Mouse (Mus musculus) megakaryocyte, embryonic 14.5 days (primary cell): ENCODE data around the gene Ric8b. TPM values are rescaled to one million over a fixed set of nuclear protein-coding genes. Genes with fewer than 3 reads are reported as not detected.

Experiments
- H3K27me3 ChIP-seq: replicated peaks from 2 replicates; pipeline ENCODE3; 2012; ENCODE audit warnings: inconsistent platforms
- H3K36me3 ChIP-seq: replicated peaks from 2 replicates; pipeline ENCODE3; 2012; ENCODE audit warnings: low read length, inconsistent platforms, mixed read lengths
- H3K4me1 ChIP-seq: 2 replicates; pipeline ENCODE4 v1.6.1; 2012; ENCODE audit warnings: inconsistent platforms
- H3K4me3 ChIP-seq: replicated peaks from 2 replicates; pipeline ENCODE3; 2012; ENCODE audit warnings: moderate library complexity, mild to moderate bottlenecking, inconsistent platforms
- H3K9me3 ChIP-seq: 2 replicates; pipeline ENCODE4 v1.6.1; 2012; ENCODE audit warnings: inconsistent platforms
- FLI1 ChIP-seq: IDR thresholded peaks from 2 replicates; pipeline ENCODE4 v1.6.1; 2012; ENCODE audit warnings: low read length, inconsistent platforms, mixed read lengths
- GATA1 ChIP-seq: IDR thresholded peaks from 3 replicates; pipeline ENCODE4 v1.6.1; 2012; ENCODE audit warnings: mixed read lengths, low read length, inconsistent platforms, borderline replicate concordance
- polyA plus RNA-seq: library from polyadenylated mRNA; stranded (reverse); fragments of >175 nt; gene quantifications from 2 replicates; pipeline ENCODE4 v1.2.3, GENCODE M21; 2012; ENCODE audit warnings: low replicate concordance; ENCODE audit not compliant: insufficient read depth

The Ric8b gene
- polyA plus RNA-seq, 1 experiment, result 2.9 TPM

DNA sequence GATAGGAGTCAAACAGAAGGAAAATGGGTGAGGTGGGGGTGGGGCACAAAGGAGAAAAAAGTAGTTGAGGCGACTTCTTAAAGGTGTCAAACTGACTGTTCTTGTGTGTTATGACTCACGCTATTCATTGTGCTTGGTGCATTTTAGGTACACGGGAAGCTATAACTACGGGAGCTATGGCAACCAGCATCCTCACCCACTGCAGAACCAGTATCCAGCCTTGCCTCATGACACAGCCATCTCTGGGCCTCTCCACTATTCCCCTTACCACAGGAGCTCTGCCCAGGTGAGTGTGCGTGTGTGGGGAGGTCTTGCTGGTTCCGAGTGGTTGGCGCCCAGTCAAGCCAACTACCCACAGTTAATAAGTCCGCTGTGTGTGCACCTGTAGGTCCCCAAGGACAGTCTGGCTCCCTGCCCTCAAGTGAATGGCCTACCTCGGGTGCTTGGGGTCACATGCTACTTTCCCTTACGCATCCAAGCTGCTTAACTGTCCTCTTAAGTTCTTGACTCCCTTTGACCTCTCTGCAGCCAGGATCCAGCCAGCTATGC is 21.5 kb upstream of the Ric8b start:
- Histone ChIP-seq H3K36me3 (no peaks in the 10 kb centered on the region), H3K4me3 (no peak overlapping the region), H3K9me3 (peaks cover 3% of the 10 kb centered on the region; the same call in 1 of the 2 replicates), H3K27me3 (no peaks in the 10 kb centered on the region), H3K4me1 (peaks cover 79% of the 10 kb centered on the region)
- TF ChIP-seq FLI1 (no peak), GATA1 (no peak)

DNA sequence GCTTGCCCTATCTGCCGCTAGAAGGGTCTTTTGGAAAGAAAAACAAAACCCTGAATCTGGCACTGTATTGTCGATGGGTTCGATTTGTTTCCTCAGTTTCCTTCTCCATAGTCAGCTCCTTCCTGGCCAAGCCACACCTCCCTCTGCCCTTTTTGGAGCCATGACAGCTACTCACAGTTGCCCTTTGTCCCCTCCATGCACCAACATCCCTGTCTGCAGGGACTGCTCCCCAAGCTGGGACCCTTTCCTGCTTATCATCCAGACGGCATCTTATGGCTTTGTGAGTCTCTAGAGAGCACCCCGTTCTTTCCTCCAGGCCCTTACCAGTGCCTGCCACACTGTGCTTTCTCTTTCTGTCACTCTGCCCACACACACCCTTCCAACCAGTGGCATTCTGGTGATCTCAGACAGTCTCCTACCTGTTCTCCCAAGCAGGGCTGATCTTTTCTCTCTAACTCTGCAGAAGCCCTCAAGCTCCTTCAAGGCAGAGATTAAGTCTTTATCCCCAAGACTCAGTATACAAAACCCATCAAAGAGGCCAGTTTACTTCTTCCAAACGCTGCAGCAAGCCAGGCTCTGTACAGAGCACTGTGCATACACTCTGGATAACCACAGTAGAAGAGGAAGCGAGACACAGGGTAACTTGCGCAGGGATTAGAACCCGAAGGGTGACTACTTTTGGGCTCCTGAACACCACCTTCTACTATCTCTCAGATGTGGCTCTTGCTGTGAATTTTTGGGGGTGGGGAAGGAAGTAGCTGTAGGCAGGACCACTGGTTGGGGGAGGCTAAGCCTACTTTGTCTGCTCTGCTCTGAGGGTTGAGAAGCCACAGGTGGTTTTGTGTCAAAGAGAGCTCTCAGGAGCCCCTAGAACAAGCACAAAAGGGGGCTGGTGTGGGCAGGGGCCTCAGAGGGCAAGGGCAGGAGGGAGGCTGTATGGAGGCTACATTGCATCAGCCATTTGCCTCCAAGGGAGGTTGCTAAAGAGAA is 20.2 kb upstream of the Ric8b start:
- Histone ChIP-seq H3K4me1 (peaks cover 89% of the 10 kb centered on the region), H3K36me3 (no peaks in the 10 kb centered on the region), H3K4me3 (peak overlapping the region; percentile 50), H3K27me3 (no peaks in the 10 kb centered on the region), H3K9me3 (no peaks in the 10 kb centered on the region)
- TF ChIP-seq FLI1, result no peak
- no peak for TF ChIP-seq GATA1

DNA sequence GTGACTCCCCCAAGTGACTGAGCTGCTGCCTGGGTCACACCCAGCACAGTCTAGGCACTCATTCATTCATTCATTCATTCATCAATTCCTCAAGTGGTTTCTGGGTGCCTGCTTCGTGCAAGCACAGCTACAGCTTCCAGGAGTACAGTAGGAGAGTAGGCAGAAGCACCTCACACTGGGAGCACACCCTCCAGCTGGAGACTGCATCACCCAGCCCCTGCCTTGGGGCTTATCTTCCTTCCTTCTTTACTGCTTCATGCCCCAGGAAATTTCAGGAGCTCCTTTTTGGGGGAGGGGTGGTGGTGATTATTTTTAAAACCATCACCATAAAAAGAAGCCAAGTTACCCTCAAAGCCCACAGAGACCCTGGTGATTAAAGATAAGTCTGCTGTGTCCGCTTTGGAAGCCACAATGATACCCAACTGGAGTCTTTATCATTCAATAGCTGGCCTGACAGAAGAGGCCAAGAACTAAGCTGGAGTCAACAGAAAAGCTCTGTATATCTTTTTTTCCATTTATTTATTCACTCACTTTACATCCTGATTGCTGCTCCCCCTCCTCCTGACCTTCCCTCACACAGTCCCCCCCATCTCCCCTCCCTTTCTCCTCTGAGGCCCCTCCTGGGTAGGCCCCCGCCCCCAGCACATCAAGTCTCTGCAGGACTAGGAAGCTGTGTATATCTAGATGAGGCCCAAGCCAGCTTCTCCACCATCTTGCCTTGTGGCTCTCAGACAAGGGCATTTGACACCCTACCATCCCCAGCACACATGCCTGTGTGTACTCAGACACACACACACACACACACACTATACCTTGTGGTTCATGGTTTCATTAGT is 19.1 kb upstream of the Ric8b start:
- Histone ChIP-seq H3K4me1 (peaks cover 100% of the 10 kb centered on the region), H3K9me3 (no peaks in the 10 kb centered on the region), H3K36me3 (no peaks in the 10 kb centered on the region), H3K4me3 (peak overlapping the region; percentile 69), H3K27me3 (no peaks in the 10 kb centered on the region)
- TF ChIP-seq FLI1, result no peak
- TF ChIP-seq GATA1, result no peak

DNA sequence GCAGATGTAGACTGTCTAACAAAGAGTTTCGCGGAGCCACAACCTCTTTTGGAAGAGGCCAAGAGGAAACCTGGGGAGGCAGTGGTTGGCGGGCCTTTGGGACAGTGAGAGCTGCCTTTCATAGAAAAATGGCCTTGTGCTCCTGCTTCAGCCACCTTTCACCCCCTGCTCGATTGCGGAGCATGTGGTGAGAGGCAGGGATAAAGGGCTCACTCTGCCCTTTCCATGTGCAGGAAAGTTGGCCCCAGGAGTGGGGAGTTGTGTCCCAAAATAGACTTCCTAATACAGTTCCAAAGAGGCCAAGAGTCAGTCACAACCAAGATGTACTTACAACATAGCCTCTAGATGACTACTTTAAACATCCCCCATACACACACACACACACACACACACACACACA is 15.7 kb upstream of the Ric8b start:
- Histone ChIP-seq H3K9me3 (no peaks in the 10 kb centered on the region), H3K4me1 (peaks cover 91% of the 10 kb centered on the region), H3K4me3 (no peak overlapping the region), H3K36me3 (no peaks in the 10 kb centered on the region), H3K27me3 (no peaks in the 10 kb centered on the region)
- no peak for TF ChIP-seq GATA1
- no peak for TF ChIP-seq FLI1

DNA sequence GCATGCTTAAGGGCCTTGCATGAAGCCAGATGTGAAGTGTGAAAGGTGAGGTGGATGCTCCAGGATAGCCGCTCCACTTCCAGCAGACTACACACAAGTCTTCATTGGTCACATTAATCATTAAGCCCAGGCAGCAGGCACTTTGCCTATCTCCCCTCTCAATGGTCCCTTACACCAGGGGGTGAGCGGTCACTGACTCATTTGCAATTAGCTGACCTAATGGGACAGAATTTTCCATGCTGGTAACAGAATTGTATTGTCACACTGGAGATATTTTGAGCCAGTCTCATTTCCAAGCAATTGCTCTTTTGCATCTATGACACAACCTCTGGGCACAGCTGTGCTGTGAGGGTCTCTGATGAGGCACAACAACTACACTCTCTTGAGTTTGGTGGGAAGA is 15.2 kb upstream of the Ric8b start:
- H3K36me3 ChIP-seq, result no peaks in the 10 kb centered on the region
- peaks cover 88% of the 10 kb centered on the region for H3K4me1 ChIP-seq
- H3K27me3 ChIP-seq, result no peaks in the 10 kb centered on the region
- H3K4me3 ChIP-seq, result no peak overlapping the region
- H3K9me3 ChIP-seq, result no peaks in the 10 kb centered on the region
- TF ChIP-seq FLI1 (no peak), GATA1 (no peak)

DNA sequence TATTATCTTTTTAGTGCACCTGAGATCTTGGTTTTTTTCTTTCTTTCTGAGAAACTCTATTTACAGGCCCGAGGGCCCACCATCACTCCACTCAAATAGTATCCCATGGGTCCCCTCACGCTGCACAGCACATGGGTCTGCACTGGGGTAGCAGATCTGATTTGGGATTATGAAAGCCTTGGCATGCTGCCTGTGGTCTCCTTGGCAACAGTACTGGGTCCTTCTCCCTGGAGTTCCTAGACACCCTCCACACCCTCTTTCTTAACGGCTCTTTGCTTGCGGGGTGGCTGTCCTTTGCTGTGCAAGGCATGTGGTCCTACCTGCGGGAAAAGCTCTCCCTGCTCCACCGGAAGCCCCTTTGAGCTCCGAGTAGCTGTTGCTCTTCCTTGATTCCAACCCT is 14.1 kb upstream of the Ric8b start:
- Histone ChIP-seq H3K4me3 (peak overlapping the region; percentile 76), H3K36me3 (no peaks in the 10 kb centered on the region), H3K9me3 (no peaks in the 10 kb centered on the region), H3K4me1 (peaks cover 86% of the 10 kb centered on the region), H3K27me3 (no peaks in the 10 kb centered on the region)
- TF ChIP-seq FLI1 (no peak), GATA1 (no peak)

DNA sequence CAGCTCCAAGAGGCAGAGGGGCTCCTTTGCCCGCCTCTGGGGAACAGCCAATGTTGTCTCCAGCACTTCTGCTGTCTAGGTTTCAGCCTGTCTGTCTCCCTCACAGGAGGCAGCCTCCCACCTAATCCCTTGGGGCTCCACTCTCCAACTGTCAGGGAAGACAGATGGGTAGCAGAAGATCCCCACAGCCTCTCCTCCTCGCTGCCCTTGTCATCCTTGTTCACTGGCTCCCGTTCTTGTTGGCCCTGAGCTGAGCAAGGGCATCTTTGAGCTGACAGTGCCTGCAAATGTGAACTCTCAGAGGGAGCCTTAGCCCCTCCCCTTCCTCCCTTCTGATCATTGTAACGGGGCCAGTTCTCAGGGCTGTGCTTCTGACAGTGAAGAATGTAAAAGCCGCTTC is 13.7 kb upstream of the Ric8b start:
- no peaks in the 10 kb centered on the region for H3K36me3 ChIP-seq
- H3K4me3 ChIP-seq, result peak overlapping the region; percentile 76
- H3K27me3 ChIP-seq, result no peaks in the 10 kb centered on the region
- no peaks in the 10 kb centered on the region for H3K9me3 ChIP-seq
- H3K4me1 ChIP-seq, result peaks cover 85% of the 10 kb centered on the region
- no peak for TF ChIP-seq GATA1
- TF ChIP-seq FLI1, result no peak

DNA sequence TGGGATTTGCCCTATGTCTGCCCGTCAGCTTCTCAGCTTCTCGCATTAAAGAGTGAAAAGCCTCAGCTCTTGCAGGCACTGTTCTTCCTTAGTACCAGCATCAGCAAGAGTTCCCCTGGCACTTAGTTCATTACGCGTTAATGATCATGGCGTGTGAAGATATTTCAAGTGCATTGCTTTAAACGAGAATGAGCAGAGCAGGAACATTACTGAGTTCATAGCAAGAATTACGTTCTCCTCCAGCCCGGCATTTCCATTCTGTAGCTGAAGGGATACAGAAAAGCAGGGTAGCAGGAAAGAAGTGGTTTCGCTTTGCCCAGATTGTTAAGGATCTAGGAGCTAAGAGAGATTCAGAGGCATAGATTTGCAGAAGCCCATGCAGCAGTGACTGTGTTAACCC is 10.5 kb upstream of the Ric8b start:
- peaks cover 2% of the 10 kb centered on the region for H3K27me3 ChIP-seq
- no peaks in the 10 kb centered on the region for H3K9me3 ChIP-seq
- TF ChIP-seq GATA1 (no peak), FLI1 (no peak)
- peaks cover 66% of the 10 kb centered on the region for H3K4me1 ChIP-seq
- no peaks in the 10 kb centered on the region for H3K36me3 ChIP-seq
- H3K4me3 ChIP-seq, result no peak overlapping the region

DNA sequence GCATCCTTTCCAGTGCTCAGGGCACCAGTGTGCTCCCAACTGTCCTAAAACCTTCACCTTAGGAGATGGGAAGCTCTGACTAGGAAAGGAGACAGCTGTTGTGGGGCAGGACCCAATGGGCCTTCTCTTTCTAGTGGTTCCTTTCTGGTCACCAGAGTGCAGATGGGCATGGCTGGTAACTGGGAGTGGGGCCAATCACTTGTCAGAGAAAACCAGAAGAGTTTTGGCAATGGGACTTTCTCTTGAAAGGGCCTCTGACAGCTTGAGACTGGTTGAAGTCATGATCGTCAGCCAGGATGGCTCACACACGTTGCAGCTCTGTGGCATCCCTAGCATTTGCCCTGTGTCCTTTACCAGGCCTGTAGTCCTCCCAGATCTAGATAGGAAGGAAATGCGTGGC is 9.4 kb upstream of the Ric8b start:
- Histone ChIP-seq H3K4me3 (no peak overlapping the region), H3K4me1 (peaks cover 60% of the 10 kb centered on the region), H3K9me3 (no peaks in the 10 kb centered on the region), H3K27me3 (peaks cover 2% of the 10 kb centered on the region), H3K36me3 (no peaks in the 10 kb centered on the region)
- TF ChIP-seq GATA1 (no peak), FLI1 (no peak)
